ENCODE assay signal across 23 mouse cellular contexts in genomic region chr11:65704861-65705260, GRCm38 (mm10).
DNase-seq lines count a peak whose midpoint lies in the region; ATAC-seq lines count a peak whose summit lies in the region.
"Had no signal": no experiment of that assay in that cellular context is flagged by ENCODE, and none has a peak within 500 bp of the region (broad histone marks: within the 10 kb centered on the region; RNA-seq: fewer than 3 reads in every experiment).

No protein-coding gene starts in this region.

- peak; percentile 56 for DNase-seq in A20 (ENCODE audit: low read depth, low spot score)
- peak; percentile 6 to 22 for DNase-seq in B cell, adult 2 months
- peak; percentile 52 for DNase-seq in splenic B cell, adult 2 months (ENCODE audit: low read depth, low spot score)
- no peak for DNase-seq in ovary, postnatal 10 days (ENCODE audit: low spot score)
- DNase-seq in heart, postnatal 36 days: no peak
- no peak for DNase-seq in frontal cortex, postnatal 14 days (ENCODE audit: low spot score in 2 of 2)
- DNase-seq: adrenal gland, adult 8-10 months; adrenal gland, postnatal 14 days; adrenal gland, postnatal 36 days; cerebellum, adult 11-12 months; cerebellum, adult 2 months; cerebellum, adult 9-10 months; cerebellum, postnatal 10 days; cerebellum, postnatal 25 days; embryo, embryonic 11 days had no signal

- ATAC-seq in megakaryocyte, adult 5-6 weeks (ENCODE audit: poor library complexity, severe bottlenecking): peak; percentile 43
- ATAC-seq: activated CD4-positive, CD25-positive, alpha-beta regulatory T cell, adult 4 months; forebrain, embryonic 14.5 days; forebrain, embryonic 16.5 days; Patski had no signal

- H3K27me3 ChIP-seq in splenic B cell, adult 2 months (ENCODE audit: control insufficient read depth, insufficient read depth, low read length, poor library complexity, severe bottlenecking): no peaks in the 10 kb centered on the region
- H3K27me3 ChIP-seq: embryonic facial prominence, embryonic 13.5 days; embryonic facial prominence, embryonic 15.5 days; forebrain, embryonic 12.5 days; Patski had no signal

- intact Hi-C loops in heart, postnatal 36 days (cut with DNase I): no loop called here

- H3K36me3 ChIP-seq in splenic B cell, adult 2 months (ENCODE audit: control insufficient read depth, insufficient read depth, low read length, poor library complexity, severe bottlenecking): peaks cover 4% of the 10 kb centered on the region; the same call in 1 of the 2 replicates

Comparison
In these comparisons a context has a peak if more than half of its experiments do, and no peak if none do; other contexts are left out.
1. DNase-seq: peak in A20 (single experiment), B cell, adult 2 months (2 of 2) and splenic B cell, adult 2 months (single experiment); none in ovary, postnatal 10 days (single experiment), heart, postnatal 36 days (0 of 2) and frontal cortex, postnatal 14 days (0 of 2).